ENCODE assay signal across 8 mouse cellular contexts in the genomic region with DNA sequence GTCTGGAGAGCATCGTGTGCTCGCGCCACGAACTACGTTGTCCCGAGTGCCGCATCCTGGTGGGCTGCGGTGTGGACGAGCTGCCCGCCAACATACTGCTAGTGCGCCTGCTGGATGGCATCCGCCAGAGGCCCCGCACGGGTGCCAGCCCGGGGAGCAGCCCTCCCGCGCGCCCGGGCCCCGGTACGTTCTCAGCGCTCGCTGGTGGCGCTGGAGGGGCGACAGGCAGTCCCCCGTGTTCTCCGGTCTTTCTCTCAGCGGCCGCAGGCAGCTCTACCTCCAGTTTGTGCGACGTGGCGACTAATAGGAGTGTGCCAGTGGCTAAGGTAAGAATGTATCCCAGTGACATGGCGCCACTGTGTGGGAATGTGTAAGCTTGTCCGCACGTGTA. TPM values are rescaled to one million over a fixed set of nuclear protein-coding genes. Genes with fewer than 3 reads are reported as not detected.
DNase-seq lines count a peak whose midpoint lies in the region; ATAC-seq and TF ChIP-seq lines count a peak whose summit lies in the region.

No protein-coding gene starts in this region.

- peaks cover 78% of the 10 kb centered on the region for H3K27me3 ChIP-seq in heart, embryonic 10.5 days (ENCODE audit: insufficient read depth, poor library complexity, severe bottlenecking)
- peaks cover 29% of the 10 kb centered on the region for H3K27me3 ChIP-seq in forebrain, embryonic 11.5 days (ENCODE audit: control insufficient read depth, insufficient read depth, low read length)
- peaks cover 35% of the 10 kb centered on the region for H3K27me3 ChIP-seq in intestine, postnatal 0 days (replicated peaks; ENCODE audit: control insufficient read depth, insufficient read depth, low read length)
- peaks cover 12% of the 10 kb centered on the region; the same call in 1 of the 2 replicates for H3K27me3 ChIP-seq in small intestine, adult 2 months (ENCODE audit: control insufficient read depth, insufficient read depth, low read length)

- no peaks in the 10 kb centered on the region for H3K36me3 ChIP-seq in heart, embryonic 10.5 days
- no peaks in the 10 kb centered on the region for H3K36me3 ChIP-seq in forebrain, embryonic 11.5 days (ENCODE audit: control insufficient read depth, insufficient read depth, low read length)
- no peaks in the 10 kb centered on the region for H3K36me3 ChIP-seq in intestine, postnatal 0 days (ENCODE audit: control insufficient read depth, insufficient read depth)
- no peaks in the 10 kb centered on the region for H3K36me3 ChIP-seq in small intestine, adult 2 months (ENCODE audit: control insufficient read depth, insufficient read depth, low read length)

- ATAC-seq in forebrain, embryonic 11.5 days (replicated peaks; ENCODE audit: low FRiP score) = peak; percentile 19; the same call in 1 of the 2 replicates
- ATAC-seq in intestine, postnatal 0 days = no peak

- peaks cover 16% of the 10 kb centered on the region for H3K4me1 ChIP-seq in heart, embryonic 10.5 days
- H3K4me1 ChIP-seq in forebrain, embryonic 11.5 days (replicated peaks; ENCODE audit: control insufficient read depth, insufficient read depth, low read length) = peaks cover 8% of the 10 kb centered on the region; the same call in 1 of the 2 replicates
- no peaks in the 10 kb centered on the region for H3K4me1 ChIP-seq in intestine, postnatal 0 days (replicated peaks; ENCODE audit: control insufficient read depth, insufficient read depth, low read length)
- no peaks in the 10 kb centered on the region for H3K4me1 ChIP-seq in small intestine, adult 2 months (ENCODE audit: control insufficient read depth, insufficient read depth, insufficient read length, low read length)

- peak overlapping the region; percentile 100 for H3K4me2 ChIP-seq in forebrain, embryonic 11.5 days (ENCODE audit: low read depth, low read length, severe bottlenecking)
- H3K4me2 ChIP-seq in intestine, postnatal 0 days (replicated peaks; ENCODE audit: low read depth) = peak overlapping the region; percentile 89

- peak overlapping the region; percentile 60 for H3K9ac ChIP-seq in forebrain, embryonic 11.5 days (ENCODE audit: low read length)
- H3K9ac ChIP-seq in intestine, postnatal 0 days (ENCODE audit: low read depth, low read length) = no peak overlapping the region

- no peaks in the 10 kb centered on the region for H3K9me3 ChIP-seq in heart, embryonic 10.5 days
- no peaks in the 10 kb centered on the region for H3K9me3 ChIP-seq in forebrain, embryonic 11.5 days (ENCODE audit: control insufficient read depth, low read length)
- no peaks in the 10 kb centered on the region for H3K9me3 ChIP-seq in intestine, postnatal 0 days (ENCODE audit: control insufficient read depth)

- peak; percentile 20 for TF ChIP-seq CTCF in intestine, postnatal 0 days (IDR thresholded peaks at IDR 0.05; ENCODE audit: low read depth)
- no peak for TF ChIP-seq CTCF in small intestine, adult 2 months (IDR thresholded peaks at IDR 0.05; ENCODE audit: extremely low read depth, insufficient read length, insufficient replicate concordance, low read depth, low read length)

- DNase-seq in heart, embryonic 10.5 days (ENCODE audit: low spot score) = no peak
- DNase-seq in heart, postnatal 25 days (ENCODE audit: low spot score) = no peak
- peak; percentile 57 for DNase-seq in NIH3T3 (ENCODE audit: low read depth)
- DNase-seq in forebrain, embryonic 11.5 days (ENCODE audit: low spot score) = peak; percentile 64
- peak; percentile 6 for DNase-seq in lung, postnatal 36 days
- no peak for DNase-seq in spleen, postnatal 10 days (ENCODE audit: low spot score in 2 of 2)

- intact Hi-C loops in heart, postnatal 25 days (cut with DNase I) = loop anchor here (2.0 to 10.0 kb wide), 3 partner anchors 181 to 479 kb away; no protein-coding TSS in a partner anchor

- peak overlapping the region; percentile 75 for H3K4me3 ChIP-seq in heart, embryonic 10.5 days
- peak overlapping the region; percentile 62 for H3K4me3 ChIP-seq in forebrain, embryonic 11.5 days (ENCODE audit: low read depth, low read length)
- peak overlapping the region; percentile 49 for H3K4me3 ChIP-seq in intestine, postnatal 0 days (ENCODE audit: low read depth, low read length)
- peak overlapping the region; percentile 57 for H3K4me3 ChIP-seq in small intestine, adult 2 months (ENCODE audit: low read depth, low read length)

- peak overlapping the region; percentile 42; the same call in 1 of the 2 replicates for H3K27ac ChIP-seq in heart, embryonic 10.5 days
- H3K27ac ChIP-seq in forebrain, embryonic 11.5 days (ENCODE audit: low read depth, low read length) = no peak overlapping the region
- H3K27ac ChIP-seq in intestine, postnatal 0 days (ENCODE audit: low read depth, low read length) = no peak overlapping the region
- H3K27ac ChIP-seq in small intestine, adult 2 months (ENCODE audit: insufficient read depth, low read depth, low read length) = no peak overlapping the region

- WGBS in heart, embryonic 10.5 days = 2% methylated on average over 35 of the region's 35 CpGs
- 2% methylated on average over 35 of the region's 35 CpGs for WGBS in forebrain, embryonic 11.5 days
- 2% methylated on average over 35 of the region's 35 CpGs for WGBS in intestine, postnatal 0 days
- WGBS in small intestine, adult 2 months = 2% methylated on average over 35 of the region's 35 CpGs

- TF ChIP-seq POLR2A in small intestine, adult 2 months (IDR thresholded peaks at IDR 0.05; ENCODE audit: low read depth, low read length) = no peak

RNA-seq across cellular contexts. Expression of a gene that starts 0.6 kb away (rescaled TPM):
- 0.17 and 0.65 TPM in 2 replicates for polyA plus RNA-seq in heart, embryonic 10.5 days (2016; fragmentation: Nextera tagmentation; extraction: Ambion mirVana)
- total RNA-seq in heart, postnatal 25 days (2021) = under 1 TPM; 0.75 TPM
- polyA plus RNA-seq in forebrain, embryonic 11.5 days (2014; fragmentation: Nextera tagmentation; extraction: Ambion mirVana) = 1.8 and 2.0 TPM in 2 replicates
- polyA plus RNA-seq in intestine, postnatal 0 days (2015; fragmentation: Nextera tagmentation; extraction: Ambion mirVana) = 0.17 and 0.24 TPM in 2 replicates
- 0.44 and 0.46 TPM in 2 replicates for polyA plus RNA-seq in small intestine, adult 2 months (2012; rRNA removed)

Comparison
In these comparisons a context has a peak if more than half of its experiments do, and no peak if none do; other contexts are left out.
1. DNase-seq: peak in NIH3T3 (single experiment), forebrain, embryonic 11.5 days (single experiment) and lung, postnatal 36 days (single experiment); none in heart, embryonic 10.5 days (single experiment), heart, postnatal 25 days (single experiment) and spleen, postnatal 10 days (0 of 2).
2. Peak in every context shown above with its lines, with median percentiles within 50 percentile points of each other: H3K4me3 ChIP-seq.